Mouse (Mus musculus): Measurements from ENCODE around the gene Dmxl2.

Gene Dmxl2

DNA sequence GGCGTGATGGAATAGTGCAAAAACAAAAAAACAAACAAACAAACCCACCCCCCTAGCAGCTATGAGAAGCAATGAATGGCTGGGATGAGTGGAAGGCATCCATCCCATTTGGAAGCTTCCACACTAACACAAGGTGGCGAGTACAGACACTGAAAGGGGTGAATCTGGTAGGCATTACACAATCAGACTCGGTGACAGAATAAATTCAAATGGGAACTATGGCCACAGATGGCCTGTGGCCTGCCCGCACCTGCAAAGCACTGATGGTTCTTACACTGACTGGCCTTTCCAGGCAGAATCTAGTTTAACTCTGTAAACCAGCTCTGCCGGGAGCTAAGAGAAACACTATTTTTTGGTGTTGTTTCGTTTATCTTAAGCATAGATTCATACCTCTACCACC lies 2.1 kb downstream of the Dmxl2 start:
- in situ Hi-C loops (cut with MboI): no loop called here

DNA sequence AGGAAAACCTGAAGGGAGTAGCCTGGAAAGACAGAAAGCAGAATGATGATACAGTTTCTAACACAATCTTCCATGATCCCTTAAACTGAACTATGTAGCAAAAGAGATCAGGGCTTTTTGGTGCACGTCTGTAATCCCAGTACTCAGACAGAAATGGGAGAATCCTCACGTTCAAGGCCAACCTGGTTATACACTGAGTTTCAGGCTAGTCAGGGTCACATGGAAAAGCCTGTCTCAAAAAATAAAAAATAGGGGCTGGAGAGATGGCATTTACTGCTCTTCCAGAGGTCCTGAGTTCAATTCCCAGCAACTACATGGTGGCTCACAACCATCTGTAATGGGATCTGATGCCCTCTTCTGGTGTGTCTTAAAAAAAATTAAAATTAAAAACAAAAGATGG lies 11.0 kb downstream of the Dmxl2 start:
- in situ Hi-C loops (cut with MboI): no loop called here

DNA sequence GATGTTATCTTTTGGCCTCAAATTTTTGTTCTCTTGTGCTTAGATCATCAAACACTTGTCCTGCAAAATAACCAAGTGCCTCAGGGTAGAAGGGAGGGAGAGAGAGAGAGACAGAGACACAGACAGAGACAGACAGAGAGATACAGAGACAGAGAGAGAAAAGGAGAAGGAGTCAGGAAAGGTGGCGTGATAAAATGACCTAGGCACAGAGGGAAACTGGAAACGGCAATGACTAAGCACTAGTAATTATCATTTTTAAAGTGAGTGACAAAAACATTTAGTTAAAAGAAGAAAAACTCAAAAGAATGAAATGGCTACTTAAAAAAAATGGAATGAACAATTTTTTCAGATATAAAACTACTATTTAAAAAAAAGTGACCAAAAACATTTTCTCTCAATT lies 11.8 kb downstream of the Dmxl2 start:
- in situ Hi-C loops (cut with MboI): no loop called here

DNA sequence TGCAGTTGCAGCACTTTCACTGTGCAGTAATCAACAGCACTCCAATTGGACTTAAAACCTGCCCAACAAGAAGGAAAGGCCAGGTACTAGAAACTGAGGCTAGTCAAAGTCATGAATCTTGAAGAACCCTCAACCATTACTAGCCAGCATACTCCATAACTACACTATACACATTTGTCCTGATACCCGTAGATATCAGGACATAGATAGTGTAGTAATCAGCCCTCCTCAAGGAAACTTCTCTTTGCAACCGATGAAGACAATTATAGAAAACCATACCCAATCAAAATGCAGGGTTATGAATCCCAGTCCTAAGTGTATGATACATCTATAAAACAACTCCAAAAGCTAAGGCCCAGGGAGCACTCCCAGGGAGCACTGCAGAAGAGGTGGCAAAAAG lies 16.5 kb downstream of the Dmxl2 start:
- in situ Hi-C loops (cut with MboI): no loop called here

DNA sequence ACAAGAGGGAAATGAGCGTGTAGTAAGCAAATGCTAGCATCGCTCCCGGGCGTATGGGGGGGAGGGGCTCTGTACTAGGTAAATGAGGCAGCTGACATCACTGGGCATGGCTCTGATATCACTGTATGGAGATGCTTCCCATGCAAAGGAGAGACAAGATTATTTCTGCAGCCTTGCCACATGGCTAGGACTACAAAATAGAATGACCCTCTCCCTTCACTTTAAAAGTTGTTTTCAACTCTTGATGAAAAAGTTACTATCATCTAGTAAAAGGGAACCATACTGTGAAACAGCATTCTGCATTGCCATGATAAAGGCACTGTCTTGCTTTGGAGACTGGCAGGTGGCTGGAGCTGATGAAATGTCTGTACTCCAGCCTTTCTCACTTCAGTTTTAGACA lies 18.2 kb downstream of the Dmxl2 start:
- in situ Hi-C loops (cut with MboI): no loop called here

DNA sequence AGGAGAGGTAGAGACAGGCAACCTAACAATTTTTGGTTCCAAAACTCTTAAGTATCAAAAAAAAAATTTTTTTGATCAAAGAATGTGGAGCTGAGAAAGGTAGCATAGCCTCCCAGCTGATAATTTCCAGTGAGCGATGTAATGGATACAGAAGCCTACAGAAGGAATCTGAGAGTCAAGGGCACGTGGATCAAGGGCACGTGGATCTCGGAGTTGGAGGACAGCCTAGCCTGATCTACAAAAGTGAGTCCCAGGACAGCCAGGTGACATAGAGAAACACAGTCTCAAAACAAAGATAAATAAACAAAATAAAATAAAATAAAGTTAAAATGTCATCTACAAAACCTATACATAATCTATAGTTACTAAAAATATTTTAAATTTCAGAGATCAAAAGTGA lies 18.7 kb downstream of the Dmxl2 start:
- in situ Hi-C loops (cut with MboI): no loop called here

DNA sequence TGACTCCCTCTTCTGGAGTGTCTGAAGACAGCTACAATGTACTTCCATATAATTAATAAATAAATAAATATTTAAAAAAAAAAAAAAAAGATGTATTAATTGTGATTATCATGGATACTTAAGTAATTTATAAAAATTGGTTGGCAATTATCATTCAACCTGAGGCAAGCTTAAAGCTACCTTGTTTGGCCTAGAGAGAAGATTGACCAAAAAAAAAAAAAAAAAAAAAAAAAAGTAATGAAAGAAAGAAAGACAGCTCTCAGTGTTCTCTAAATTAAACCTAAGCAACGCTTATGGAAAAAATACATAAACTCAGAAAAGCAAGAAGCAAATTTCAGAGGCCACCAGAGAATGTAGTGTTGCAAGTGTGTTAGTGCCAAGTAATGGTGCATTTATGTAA lies 22.4 kb downstream of the Dmxl2 start:
- in situ Hi-C loops (cut with MboI): no loop called here

DNA sequence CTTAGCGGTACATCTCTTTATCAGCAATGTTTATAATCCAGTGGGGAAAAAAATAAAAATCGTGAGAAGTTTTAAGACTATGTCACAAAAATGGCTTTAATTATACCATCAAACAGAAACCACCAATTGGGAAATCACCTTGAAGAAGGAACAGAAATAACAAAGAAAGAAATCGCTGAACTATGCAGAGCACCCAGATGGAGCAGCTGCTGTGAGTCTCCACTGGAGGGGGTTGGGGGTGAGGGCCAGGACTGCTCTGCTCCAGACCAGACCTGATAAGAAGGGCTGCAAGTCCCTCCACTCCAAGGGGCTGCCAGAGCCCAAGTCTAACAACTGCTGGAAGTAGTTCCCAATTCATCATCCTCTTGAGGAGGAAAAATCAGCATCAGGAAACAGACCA lies 23.3 kb downstream of the Dmxl2 start:
- in situ Hi-C loops (cut with MboI): no loop called here

DNA sequence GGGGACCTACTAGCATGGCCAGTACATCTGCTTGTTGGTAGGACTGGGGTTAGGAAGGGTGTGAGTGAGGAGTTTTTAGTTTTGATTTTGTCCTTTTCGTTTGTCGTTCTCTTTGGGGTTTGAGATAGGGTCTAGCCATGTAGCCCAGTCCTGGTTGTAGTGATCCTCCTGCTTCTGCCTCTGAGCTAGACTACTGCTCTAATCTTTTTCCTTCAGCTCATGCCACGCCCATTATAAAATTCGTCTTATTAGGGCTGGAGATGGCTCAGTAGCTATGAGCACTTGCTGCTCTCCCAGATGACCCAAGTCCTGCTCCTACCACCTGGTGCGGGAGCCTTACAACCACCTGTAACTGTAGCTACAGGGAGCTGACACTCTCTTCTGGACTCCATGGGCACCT lies 26.9 kb downstream of the Dmxl2 start:
- in situ Hi-C loops (cut with MboI): no loop called here

DNA sequence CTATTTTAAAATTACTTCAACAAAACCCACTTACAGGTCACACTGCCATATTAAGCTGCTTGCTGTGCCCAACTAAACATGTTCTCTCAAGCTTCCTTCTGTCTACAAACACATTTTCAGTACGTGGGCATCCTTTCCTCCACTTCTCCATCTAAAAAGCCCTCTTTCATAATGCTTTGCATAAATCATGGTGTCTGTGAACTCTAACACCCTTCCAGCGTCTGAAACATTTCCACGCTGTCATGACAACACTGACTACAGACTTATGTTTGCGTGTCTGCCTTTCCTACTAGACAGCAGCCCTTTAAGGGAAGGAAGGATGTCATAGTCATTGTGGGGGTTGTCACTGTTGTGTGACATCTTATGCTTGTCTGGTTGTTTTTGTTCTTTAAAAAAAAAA lies 27.4 kb downstream of the Dmxl2 start:
- in situ Hi-C loops (cut with MboI): no loop called here

DNA sequence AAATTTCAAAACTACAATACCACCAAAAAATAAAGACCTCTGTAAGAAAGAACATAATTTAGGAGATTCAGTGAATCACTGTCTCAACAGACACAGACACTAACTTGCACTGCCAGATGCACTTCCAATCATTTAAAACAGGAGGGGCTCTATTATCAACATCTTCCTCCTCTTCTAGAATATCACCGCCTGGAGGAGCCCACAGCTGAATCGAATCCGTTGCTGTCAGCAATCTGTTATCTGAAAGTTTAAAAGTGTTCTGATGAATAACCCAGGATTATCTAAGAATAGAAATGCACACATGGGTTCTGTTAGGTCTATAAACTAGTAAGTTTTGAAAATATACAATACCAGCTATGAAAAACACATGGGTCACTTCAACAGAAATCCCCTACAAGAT lies 28.6 kb downstream of the Dmxl2 start:
- in situ Hi-C loops (cut with MboI): no loop called here

DNA sequence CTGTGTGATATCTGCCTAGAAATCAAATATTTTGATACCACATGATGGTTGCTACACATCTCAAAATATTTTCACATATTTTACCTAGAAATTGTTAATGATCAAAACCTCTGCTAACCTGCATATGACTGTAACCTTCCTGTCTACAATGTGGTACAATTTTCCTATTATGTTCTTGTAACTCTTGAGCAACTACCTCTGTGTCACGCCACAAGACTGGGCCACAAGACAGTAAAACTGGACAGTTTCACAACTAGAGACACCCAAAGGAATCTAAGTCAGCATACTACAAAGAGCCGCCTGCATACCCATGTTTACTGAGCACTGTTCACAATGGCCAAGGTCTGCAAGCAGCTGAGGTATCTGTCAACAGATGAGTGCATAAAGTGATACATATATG lies 32.1 kb downstream of the Dmxl2 start:
- in situ Hi-C loops (cut with MboI): no loop called here

DNA sequence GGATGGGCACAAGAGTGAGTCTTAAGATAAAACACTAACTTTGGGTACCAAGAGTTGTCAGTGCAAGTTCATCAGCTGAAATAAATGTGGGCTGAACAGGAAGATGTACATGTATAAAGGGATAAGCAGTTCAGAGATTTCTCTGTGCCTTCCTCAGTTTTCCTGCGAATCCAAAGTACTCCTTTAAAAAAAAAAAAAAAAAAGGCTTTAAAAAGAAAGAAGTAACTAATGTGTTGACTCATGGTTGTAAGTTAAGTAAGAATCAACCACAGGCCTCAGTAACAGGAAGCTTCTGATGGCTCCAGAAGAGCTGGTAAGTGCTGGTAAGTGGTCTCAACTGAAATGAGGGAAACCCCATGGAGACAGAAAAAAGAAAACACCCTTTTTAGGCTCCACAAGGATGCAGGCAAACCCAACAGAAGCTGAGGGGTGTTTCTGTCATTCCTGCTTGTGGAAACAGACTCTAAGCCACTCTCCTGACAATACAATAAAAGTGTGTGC lies 33.9 kb downstream of the Dmxl2 start:
- in situ Hi-C loops (cut with MboI): no loop called here

DNA sequence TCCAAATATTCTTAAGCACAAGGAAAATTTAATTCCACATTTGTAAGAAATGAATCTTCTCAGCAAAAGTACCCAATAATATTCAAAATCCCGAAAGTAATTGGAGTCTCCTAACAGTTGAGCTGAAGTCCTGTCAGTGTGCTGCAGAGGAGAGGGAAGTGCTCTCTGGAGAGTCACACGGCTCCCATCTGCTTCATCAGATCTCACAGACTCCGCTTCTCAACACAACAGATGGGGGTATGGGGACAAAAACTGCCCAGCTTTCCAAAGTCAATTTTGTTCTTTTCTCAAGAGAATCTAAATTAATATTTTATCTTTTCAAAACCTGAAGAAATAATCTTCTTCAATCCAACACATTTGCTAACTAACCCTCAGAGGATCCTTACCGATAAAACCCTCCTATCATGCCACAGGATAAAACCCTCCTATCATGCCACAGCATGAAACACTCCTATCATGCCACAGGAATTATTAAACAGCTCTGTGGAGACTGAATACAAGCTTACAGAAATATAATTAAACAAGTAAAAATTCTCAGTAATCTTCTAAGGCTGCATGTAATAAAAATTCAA lies 37.9 kb downstream of the Dmxl2 start:
- in situ Hi-C loops (cut with MboI): no loop called here

DNA sequence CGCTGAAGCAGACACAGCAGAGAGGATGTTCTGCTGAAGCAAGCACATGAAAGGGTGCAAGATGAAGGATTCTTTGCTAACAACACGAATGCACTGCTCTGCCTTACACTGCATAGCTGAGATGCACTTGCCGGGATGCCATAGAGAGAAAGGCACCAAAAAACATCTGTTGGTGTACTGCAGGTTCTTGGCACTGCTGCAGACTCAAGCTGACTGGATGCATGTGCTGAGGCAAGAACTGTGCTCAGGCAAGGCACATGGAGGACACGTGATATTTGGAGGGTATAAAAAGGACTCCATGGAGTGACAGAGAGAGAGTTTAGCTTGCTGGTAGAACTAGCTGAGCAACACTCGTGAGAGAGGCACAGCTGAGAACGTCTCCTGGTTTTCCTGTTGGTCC lies 62.4 kb downstream of the Dmxl2 start:
- in situ Hi-C loops (cut with MboI): no loop called here

DNA sequence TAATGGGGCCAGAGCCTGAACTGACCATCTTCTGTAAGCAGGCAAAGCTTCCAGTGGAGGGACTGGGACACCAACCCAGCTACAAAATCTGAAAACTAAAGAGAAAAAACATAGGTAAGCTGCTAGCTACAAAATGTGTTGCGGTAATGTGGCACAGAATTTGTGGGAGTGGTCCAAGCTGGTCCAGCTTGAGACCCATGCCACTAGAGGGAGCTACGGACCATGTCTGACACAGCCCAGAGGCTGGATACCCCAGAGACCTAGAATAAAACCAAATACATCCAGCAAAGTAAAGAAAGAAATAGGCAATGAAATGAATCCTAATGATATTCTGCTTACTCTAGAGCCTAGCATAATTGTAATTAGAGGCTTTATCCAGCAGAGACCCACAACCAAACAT lies 63.2 kb downstream of the Dmxl2 start:
- in situ Hi-C loops (cut with MboI): no loop called here

DNA sequence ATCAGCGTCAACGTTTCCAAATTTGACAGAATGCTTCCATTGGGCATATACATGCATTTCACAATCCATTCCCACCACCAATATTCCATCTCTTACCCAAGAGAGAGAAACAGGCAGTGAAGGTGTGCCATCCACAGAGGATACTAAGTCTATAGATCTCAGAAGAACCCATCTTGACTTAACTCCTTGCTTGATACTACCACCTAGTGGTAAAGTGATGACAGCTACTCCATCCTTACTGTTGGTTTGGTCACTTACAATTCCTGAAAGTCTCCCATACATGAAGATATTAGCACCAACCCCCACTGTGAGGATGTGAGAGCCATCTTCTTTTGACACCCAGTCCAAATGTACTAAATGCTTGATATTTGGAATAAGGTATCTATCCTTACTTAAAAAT lies 85.2 kb downstream of the Dmxl2 start:
- in situ Hi-C loops (cut with MboI): no loop called here

DNA sequence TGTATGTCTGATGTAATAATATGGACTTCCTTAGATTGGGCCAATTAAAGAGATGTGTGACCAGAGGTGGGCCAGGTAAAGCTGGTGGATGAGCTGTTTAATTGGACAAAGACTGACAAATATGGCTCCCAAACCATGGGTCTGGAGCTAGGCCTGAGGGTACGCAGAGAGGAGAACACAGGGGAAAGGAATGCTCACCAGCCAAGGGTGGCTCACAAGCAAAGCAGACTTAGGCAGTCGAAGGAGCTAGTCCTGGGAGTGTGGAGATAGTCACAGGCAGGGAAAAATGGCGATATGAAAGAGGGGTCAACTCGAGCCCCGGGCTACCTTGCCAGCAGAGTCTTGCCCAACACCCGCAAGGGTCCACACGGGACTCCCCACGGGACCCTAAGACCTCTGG lies 144.7 kb downstream of the Dmxl2 start:
- in situ Hi-C loops (cut with MboI): no loop called here

DNA sequence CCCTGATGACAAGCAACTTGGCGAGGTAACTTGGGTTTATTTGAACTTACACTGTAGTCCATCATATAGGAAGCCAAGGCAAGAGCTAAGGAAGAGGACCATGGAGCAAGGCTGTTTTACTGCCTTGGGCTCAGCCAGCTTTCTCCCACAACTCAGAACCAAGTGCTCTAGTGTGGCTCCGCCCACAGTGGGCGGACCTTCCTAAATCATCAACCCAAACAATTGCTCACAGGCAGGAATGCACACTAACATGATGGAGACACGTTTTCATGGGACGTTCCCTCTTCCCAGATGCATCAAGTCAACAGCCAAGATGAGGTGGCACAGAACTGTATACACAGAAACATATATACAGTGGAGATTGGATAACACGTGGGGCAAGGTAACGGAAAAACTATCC lies 159.4 kb downstream of the Dmxl2 start:
- in situ Hi-C loops (cut with MboI): no loop called here

DNA sequence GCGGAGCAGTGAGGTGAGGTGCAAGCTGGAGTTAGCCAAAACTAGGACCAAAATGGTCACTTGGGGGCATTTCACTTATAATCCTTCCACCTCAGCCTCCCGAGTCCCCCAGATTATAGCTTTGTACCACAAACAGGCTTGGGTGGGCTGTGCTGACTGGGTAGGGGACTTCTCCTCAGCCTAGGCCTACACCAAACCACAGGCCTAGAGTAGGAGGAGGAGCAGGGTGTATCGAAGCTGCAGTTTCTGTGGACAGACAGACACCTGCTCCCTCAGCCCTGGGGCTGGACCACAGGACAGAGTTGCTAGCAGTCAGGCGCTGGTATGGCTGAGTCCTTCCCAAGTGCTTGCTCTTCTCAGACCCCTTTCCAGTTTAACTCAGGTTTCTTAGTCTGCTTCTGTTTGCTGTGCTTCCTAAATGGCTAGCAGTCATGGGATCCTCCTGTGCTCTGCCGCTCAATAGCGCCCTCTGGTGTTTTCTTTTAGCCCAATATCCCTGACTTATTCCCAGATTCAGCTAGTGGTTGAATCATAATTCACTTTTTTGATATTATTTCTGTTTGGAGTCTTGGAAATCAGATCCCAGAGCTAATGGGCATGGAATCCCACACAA lies 164.8 kb downstream of the Dmxl2 start:
- in situ Hi-C loops (cut with MboI): no loop called here

DNA sequence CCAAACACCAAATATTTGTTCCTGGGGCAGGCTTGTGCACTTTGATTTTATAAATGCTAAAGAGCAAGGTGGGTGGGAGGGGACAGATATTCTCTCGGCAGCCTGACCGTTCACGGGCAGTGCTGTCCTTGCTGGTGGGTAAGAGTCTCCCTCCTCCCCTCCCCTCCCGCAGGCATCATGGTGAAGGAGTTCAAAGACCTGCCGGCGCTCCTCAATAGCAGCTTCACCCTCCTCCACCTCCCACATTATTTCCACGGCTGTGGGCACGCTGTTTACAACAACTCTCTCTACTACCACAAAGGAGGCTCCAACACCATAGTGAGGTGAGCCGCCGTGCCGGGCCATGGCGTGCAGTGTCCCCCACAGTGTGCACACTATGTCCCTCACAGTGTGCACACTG lies 165.8 kb downstream of the Dmxl2 start:
- in situ Hi-C loops (cut with MboI): no loop called here

DNA sequence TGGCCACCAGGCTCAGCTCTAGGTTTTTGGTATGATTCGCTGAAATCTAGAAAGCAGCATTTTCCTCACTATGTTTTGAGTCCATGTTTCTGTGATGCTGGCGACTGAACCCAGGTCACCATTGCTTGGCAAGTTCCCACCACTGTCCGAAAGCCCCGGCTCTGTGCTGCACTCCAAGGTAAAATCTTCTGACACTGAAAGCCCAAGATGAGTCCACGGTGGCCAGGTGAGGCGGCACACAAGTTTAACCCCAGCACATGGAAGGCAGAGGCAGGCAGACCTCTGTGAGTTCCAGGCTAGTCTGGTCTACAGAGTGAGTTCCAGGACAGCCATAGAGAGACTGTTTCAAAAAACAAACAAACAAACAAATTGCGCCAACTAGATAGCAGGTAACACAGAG lies 172.2 kb downstream of the Dmxl2 start:
- in situ Hi-C loops (cut with MboI): no loop called here

DNA sequence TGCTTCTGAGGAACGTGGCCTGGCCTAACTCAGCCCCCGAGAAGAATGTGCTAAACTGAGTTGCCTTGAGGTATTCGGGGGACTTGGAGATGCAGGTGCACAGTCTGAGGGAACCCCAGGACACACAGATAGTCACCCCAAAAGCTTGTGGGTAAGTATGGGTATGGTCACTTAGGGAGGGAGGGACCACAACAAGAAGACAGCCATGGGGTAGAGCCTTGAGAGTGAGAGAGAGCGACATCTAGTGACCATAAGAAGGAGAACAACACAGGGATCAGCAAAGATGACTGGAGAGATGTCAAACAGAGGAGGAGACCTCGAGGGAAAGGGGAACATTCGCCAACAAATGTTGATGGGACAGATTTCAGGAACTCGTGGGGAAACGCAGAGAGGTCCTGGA lies 178.0 kb downstream of the Dmxl2 start:
- in situ Hi-C loops (cut with MboI): no loop called here

DNA sequence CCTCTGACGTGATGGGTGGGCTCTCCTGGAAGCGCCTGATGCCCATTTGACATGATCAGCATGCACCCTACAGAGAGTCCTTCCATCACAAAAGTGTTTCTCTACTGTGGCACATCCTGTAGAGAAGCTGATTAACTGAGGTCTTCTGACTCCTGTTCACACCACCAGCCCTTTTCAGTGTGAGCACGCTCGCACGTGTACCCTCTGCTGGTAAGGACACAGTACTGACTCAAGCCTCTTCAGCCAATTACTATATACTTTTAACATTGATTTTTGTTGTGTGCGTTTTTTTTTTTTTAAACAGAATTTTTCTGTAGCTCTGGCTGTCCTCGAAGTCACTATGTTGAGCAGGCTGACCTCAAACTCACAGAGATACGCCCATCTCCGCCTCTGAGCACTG lies 185.1 kb downstream of the Dmxl2 start:
- in situ Hi-C loops (cut with MboI): no loop called here
